Mouse (Mus musculus) liver, embryonic 14 days (tissue): ENCODE measurements around the gene Fzd7. TPM values are rescaled to one million over a fixed set of nuclear protein-coding genes. Genes with fewer than 3 reads are reported as not detected.

ENCODE experiments used
- polyA plus RNA-seq: library from polyadenylated mRNA; depleted of rRNA; stranded (reverse); fragments of >200 nt; gene quantifications from 2 replicates; pipeline ENCODE4 v1.2.3, GENCODE M21; 2012; rRNA removed

Gene Fzd7
- 2.6 TPM in 2 replicates for polyA plus RNA-seq

DNA sequence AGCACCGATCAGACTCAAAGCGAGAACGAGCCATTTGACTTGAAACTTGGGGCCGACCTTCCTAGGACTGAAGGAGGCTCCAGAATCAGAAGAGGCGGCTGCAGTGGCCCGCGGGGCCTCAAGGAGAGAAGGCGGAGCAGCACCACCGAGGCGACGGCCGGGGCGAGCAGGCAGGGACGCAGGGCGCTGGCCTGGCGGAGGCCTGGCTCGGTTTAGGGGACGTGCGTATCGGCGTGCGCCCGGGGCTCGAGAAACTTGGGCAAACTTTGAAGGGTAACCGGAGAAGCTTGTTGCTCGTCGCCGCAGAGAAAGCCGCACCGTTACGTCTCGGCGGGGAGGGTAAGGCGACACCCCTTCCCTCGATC, at the start of gene Fzd7:
Gene Fzd7 (plus strand): TSS at position 94 of the 365 bp plus-strand sequence.

GRCm38 (mm10) chr1:59516026-59516917, 34.0 kb downstream of the Fzd7 start, which contains the start of gene Gm973:
Gm973 (plus strand) TSS chr1:59516264.

Other genes starting within 250 kb of the Fzd7 start
- gene Als2, start 245.2 kb upstream of the Fzd7 start, polyA plus RNA-seq: 3.5 and 3.9 TPM in 2 replicates
- 0.02 TPM in 1 of 2 replicates, not detected in the other for gene Cdk15, start 225.5 kb upstream of the Fzd7 start, polyA plus RNA-seq
- 0.02 and 0.03 TPM in 2 replicates for gene Gm973, start 33.8 kb downstream of the Fzd7 start, polyA plus RNA-seq
- gene Sumo1, start 188.4 kb downstream of the Fzd7 start, polyA plus RNA-seq: 50.2 and 56.4 TPM in 2 replicates
- 90.8 and 97.0 TPM in 2 replicates for gene Nop58, start 202.5 kb downstream of the Fzd7 start, polyA plus RNA-seq